Mouse (Mus musculus): ENCODE data around the gene Fbxo36. TPM values are rescaled to one million over a fixed set of nuclear protein-coding genes. Genes with fewer than 3 reads are reported as not detected.
A peak's percentile ranks its signal among the peaks of the same experiment; 100 is the strongest.

Fbxo36 gene
- polyA plus RNA-seq, 1 experiment from 2014 or later: 9.8 TPM

DNA sequence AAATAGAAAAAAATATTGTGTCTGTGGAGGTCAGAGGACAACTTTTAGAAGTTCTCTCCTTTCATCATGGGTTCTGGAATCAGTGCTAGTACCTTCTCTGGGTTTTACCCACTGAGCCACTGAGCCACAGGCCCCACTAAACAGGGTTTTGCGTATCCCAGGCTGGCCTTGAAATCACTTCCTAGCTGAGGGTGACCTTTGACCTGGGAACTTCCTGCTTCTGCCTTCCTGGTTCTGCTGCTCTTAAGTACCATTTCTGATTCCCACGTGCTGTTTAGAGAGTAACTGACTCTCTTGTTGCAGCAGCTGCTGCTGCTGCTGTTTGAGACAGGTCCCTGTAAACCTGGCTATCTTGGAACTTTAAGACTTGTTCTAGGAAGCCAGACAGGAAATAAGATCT is 25.0 kb downstream of the Fbxo36 start:
- no peak overlapping the region for H3K27ac ChIP-seq (replicated peaks)
- no peak overlapping the region for H3K4me3 ChIP-seq
- H3K36me3 ChIP-seq: no peaks in the 10 kb centered on the region
- no peak for DNase-seq (ENCODE audit: low spot score)
- WGBS: 67% methylated on average over 2 of the region's 2 CpGs
- no peaks in the 10 kb centered on the region for H3K4me1 ChIP-seq
- H3K9me3 ChIP-seq (replicated peaks): no peaks in the 10 kb centered on the region
- H3K27me3 ChIP-seq (ENCODE audit: low read depth, poor library complexity, severe bottlenecking): no peaks in the 10 kb centered on the region

DNA sequence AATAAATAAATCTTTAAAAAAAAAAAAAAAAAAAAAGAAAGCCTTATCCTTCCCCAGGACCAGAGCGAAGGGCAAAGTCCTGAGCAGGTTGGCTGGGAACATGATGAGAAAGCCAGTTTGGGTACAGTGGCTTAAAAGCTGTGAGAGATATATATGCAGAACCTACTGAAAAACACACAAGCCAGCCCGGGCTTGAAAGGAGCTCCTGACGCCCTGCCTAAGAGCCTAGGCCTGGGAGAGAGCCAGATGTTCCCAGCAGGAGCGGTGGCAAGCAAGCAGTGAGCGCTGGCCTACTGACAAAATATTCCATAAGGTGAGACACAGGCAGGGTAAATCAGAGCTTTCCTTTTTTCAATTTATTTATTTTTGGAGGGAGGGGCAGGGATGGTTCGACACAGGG is 26.6 kb downstream of the Fbxo36 start:
- no peaks in the 10 kb centered on the region for H3K27me3 ChIP-seq (ENCODE audit: low read depth, poor library complexity, severe bottlenecking)
- H3K36me3 ChIP-seq: no peaks in the 10 kb centered on the region
- 91% methylated on average over 6 of the region's 6 CpGs for WGBS
- no peak overlapping the region for H3K4me3 ChIP-seq
- DNase-seq (ENCODE audit: low spot score): no peak
- H3K4me1 ChIP-seq: no peaks in the 10 kb centered on the region
- H3K27ac ChIP-seq (replicated peaks): no peak overlapping the region
- no peaks in the 10 kb centered on the region for H3K9me3 ChIP-seq (replicated peaks)

- Histone ChIP-seq H3K4me1 (peaks cover 2% of the 10 kb centered on the region), H3K27me3 (ENCODE audit: low read depth, poor library complexity, severe bottlenecking) (no peaks in the 10 kb centered on the region), H3K4me3 (no peak overlapping the region), H3K9me3 (replicated peaks) (no peaks in the 10 kb centered on the region), H3K27ac (replicated peaks) (no peak overlapping the region), H3K36me3 (no peaks in the 10 kb centered on the region)
- DNase-seq (ENCODE audit: low spot score): no peak
- 95% methylated on average over 3 of the region's 3 CpGs for WGBS
Measured at GRCm38 (mm10) chr1:84866706-84867230, 27.1 kb downstream of the Fbxo36 start.

DNA sequence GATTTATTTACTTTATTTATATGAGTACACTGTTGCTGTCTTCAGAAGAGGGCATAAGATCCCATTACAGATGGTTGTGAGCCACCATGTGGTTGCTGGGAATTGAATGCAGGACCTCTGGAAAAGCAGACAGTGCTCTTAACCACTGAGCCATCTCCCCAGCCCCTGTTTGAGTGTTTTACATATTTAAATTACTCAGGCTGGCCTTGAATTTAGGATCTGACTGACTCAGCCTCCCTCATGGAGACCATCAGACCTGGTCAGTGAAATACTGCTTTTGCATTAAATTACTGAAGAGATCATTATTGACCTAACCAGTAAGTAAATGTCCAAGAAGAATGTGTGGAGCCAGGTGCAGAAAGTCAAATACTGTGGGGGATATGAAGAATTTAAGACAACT is 28.7 kb downstream of the Fbxo36 start:
- H3K27ac ChIP-seq (replicated peaks): no peak overlapping the region
- peaks cover 10% of the 10 kb centered on the region for H3K4me1 ChIP-seq
- DNase-seq (ENCODE audit: low spot score): no peak
- no peak overlapping the region for H3K4me3 ChIP-seq
- H3K9me3 ChIP-seq (replicated peaks): no peaks in the 10 kb centered on the region
- no peaks in the 10 kb centered on the region for H3K36me3 ChIP-seq
- no peaks in the 10 kb centered on the region for H3K27me3 ChIP-seq (ENCODE audit: low read depth, poor library complexity, severe bottlenecking)

DNA sequence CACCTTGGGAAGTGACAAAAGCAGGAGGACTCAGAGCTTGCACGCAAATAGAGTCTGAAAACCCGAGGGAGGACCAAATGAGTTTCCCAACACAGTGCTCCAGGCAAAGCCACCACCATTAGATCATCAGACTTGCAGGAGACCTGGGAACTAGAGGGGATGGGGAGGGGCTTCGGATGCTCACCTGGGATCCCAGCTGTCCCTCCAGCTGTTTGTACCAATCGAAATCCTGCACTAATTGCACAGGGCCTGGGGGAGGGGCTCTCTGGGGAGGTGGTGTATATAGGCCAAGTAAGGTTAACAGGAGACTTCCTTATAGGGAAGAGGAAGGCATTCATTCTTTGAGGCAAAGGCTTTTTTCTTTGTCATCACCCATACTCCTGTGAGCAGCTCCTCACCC is 29.2 kb downstream of the Fbxo36 start:
- H3K9me3 ChIP-seq (replicated peaks): no peaks in the 10 kb centered on the region
- H3K4me3 ChIP-seq: no peak overlapping the region
- no peak for DNase-seq (ENCODE audit: low spot score)
- H3K27ac ChIP-seq (replicated peaks): no peak overlapping the region
- peaks cover 10% of the 10 kb centered on the region for H3K4me1 ChIP-seq
- WGBS: 74% methylated on average over 4 of the region's 4 CpGs
- no peaks in the 10 kb centered on the region for H3K27me3 ChIP-seq (ENCODE audit: low read depth, poor library complexity, severe bottlenecking)
- H3K36me3 ChIP-seq: no peaks in the 10 kb centered on the region

GRCm38 (mm10) chr1:84869498-84869897 is 29.9 kb downstream of the Fbxo36 start:
- Histone ChIP-seq H3K27ac (replicated peaks) (0 out of 2 replicates have a peak overlapping the region, but pooled peaks have one; percentile 18), H3K27me3 (ENCODE audit: low read depth, poor library complexity, severe bottlenecking) (no peaks in the 10 kb centered on the region), H3K4me3 (no peak overlapping the region), H3K9me3 (replicated peaks) (no peaks in the 10 kb centered on the region), H3K4me1 (peaks cover 10% of the 10 kb centered on the region), H3K36me3 (no peaks in the 10 kb centered on the region)
- DNase-seq (ENCODE audit: low spot score): no peak
- WGBS: 51% methylated on average over 7 of the region's 7 CpGs

DNA sequence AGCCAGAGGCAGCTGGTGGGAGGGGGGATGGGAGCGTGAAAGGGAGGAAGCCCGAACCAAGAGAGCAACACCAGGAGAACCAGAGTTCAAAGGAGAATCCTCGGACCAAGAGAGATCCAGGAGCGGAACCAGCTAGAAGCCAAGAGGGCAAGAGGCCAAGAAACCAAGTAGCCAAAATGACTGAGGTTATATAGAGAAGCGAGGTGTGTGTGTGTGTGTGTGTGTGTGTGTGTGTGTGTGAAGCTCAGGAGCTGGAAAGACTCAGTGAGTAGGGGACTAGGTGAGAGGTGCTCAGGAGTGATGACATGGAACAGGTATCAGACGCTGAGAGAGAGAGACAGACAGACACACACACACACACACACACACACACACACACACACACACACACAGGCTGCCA is 31.5 kb downstream of the Fbxo36 start:
- DNase-seq (ENCODE audit: low spot score): no peak
- 73% methylated on average over 5 of the region's 6 CpGs for WGBS
- H3K36me3 ChIP-seq: no peaks in the 10 kb centered on the region

DNA sequence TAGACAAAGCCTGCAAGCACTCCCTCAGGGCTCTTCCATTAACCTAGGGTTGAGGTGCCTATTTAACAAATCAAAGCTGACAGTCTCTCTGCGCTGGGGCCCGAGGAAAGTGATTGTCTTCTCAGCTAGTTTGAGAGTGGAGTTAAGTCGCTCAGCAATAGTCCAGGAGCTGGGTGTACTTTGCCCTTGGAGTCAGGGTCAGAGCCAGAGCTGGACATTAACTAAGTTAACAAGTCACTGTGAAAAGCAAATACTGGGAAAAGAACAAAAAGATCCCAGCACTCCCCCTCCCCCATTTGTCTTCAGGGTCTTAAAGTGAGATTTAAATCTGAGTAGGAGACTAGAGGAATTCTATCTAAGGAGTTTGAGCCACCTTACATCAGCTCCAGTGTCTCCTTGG is 32.5 kb downstream of the Fbxo36 start:
- no peak overlapping the region for H3K4me3 ChIP-seq
- no peaks in the 10 kb centered on the region for H3K36me3 ChIP-seq
- H3K9me3 ChIP-seq (replicated peaks): no peaks in the 10 kb centered on the region
- H3K27me3 ChIP-seq (ENCODE audit: low read depth, poor library complexity, severe bottlenecking): no peaks in the 10 kb centered on the region
- no peak overlapping the region; the same call in 1 of the 2 replicates for H3K27ac ChIP-seq (replicated peaks)
- H3K4me1 ChIP-seq: peaks cover 10% of the 10 kb centered on the region
- no peak for DNase-seq (ENCODE audit: low spot score)
- WGBS: 9% methylated on average over 3 of the region's 3 CpGs

More for the DNA sequence above, 31.5 kb downstream of the Fbxo36 start:
- Histone ChIP-seq H3K4me3 (no peak overlapping the region), H3K27ac (replicated peaks) (no peak overlapping the region), H3K27me3 (ENCODE audit: low read depth, poor library complexity, severe bottlenecking) (no peaks in the 10 kb centered on the region), H3K4me1 (peaks cover 10% of the 10 kb centered on the region), H3K9me3 (replicated peaks) (no peaks in the 10 kb centered on the region)

- H3K4me1 ChIP-seq: peaks cover 10% of the 10 kb centered on the region
- H3K9me3 ChIP-seq (replicated peaks): no peaks in the 10 kb centered on the region
- H3K36me3 ChIP-seq: no peaks in the 10 kb centered on the region
- no peak for DNase-seq (ENCODE audit: low spot score)
- no peak overlapping the region for H3K27ac ChIP-seq (replicated peaks)
- WGBS: 71% methylated on average over 4 of the region's 4 CpGs
- no peaks in the 10 kb centered on the region for H3K27me3 ChIP-seq (ENCODE audit: low read depth, poor library complexity, severe bottlenecking)
- H3K4me3 ChIP-seq: no peak overlapping the region
Measured at GRCm38 (mm10) chr1:84872939-84873338, 33.3 kb downstream of the Fbxo36 start.

DNA sequence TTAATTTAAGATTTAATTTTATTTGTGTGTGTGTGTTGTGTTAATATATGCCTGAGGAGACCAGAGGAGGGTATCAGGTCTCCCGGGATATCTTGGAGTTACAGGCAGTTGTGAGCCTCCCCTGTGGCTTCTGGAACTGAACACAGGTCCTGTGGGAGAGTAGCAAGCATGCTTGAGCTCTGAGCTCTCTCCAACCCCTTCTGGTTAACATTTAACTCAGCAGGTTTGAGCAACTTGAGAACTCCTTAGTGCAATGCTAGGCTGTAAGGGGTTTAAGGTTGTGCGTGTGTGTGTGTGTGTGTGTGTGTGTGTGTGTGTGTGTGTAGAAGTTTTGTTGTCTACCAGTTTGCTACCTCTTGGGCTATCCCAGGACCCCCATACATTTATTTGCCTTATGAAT is 37.9 kb downstream of the Fbxo36 start:
- Histone ChIP-seq H3K4me3 (no peak overlapping the region), H3K4me1 (peaks cover 9% of the 10 kb centered on the region), H3K27ac (replicated peaks) (no peak overlapping the region), H3K36me3 (no peaks in the 10 kb centered on the region), H3K27me3 (ENCODE audit: low read depth, poor library complexity, severe bottlenecking) (no peaks in the 10 kb centered on the region), H3K9me3 (replicated peaks) (no peaks in the 10 kb centered on the region)
- no peak for DNase-seq (ENCODE audit: low spot score)
- 82% methylated on average over 2 of the region's 2 CpGs for whole genome bisulfite sequencing

DNA sequence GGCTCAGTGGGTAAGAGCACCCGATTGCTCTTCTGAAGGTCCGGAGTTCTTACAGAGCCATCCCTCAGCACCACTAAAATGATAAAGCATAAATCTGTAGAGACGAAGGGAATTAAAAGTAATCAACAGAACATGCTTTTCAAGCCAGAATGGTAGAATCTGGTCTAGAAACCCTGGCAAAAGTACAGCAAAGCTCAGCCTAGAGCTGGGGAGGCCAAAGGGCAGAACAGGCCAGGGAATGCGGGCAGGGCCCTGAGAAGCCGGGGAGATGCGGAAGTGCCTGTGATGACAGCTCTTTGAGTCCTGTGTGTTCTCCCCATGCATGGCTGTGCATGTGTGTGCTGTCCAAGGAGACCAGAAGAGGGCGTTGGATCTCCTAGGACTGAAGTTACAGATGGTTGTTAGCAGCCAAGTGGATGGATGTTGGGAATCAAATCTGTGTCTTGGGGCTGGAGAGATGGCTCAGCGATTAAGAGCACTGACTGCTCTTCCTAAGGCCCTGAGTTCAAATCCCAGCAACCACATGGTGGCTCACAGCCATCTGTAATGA is 40.0 kb downstream of the Fbxo36 start:
- WGBS: 93% methylated on average over 8 of the region's 8 CpGs

DNA sequence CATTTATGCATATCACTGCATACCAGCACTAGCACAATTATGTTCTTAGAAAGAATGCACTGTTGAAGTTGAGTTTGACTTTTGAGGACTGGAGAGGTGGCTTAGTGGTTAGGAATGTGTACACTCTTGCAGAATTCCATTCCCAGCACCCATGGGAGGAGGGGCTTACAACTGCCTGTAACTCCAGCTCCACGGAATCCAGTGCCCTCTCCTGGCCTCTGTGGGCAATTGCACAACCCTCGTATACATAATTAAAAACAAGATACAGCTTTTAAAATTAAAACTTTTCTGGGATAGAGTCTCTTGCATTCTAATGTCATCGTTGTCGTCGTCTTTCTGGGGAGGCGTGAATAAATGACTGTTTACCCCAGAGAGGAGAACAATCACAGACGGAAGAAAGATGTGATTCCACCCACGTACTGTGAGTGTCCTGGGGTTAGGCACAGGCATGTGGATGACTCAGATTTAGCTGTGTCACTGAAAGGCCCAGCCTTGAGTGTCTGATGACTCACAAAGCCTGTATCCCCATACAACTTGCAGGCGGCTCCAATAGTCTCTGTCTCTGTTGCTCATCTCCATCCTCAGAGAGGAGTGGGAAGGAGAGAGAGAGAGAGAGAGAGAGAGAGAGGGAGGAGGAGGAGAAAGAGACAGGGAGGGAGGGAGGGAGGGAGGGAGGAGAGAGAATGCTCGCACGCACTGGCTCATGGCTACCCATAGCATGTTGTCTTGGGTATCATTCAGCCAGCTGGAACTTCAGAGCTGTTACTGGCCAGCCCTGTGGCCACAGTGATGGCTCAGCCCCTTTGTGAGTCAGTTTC is 41.8 kb downstream of the Fbxo36 start:
- Histone ChIP-seq H3K4me3 (no peak overlapping the region), H3K9me3 (replicated peaks) (no peaks in the 10 kb centered on the region), H3K36me3 (no peaks in the 10 kb centered on the region), H3K27ac (replicated peaks) (0 out of 2 replicates have a peak overlapping the region, but pooled peaks have one; percentile 46), H3K4me1 (peaks cover 9% of the 10 kb centered on the region), H3K27me3 (ENCODE audit: low read depth, poor library complexity, severe bottlenecking) (no peaks in the 10 kb centered on the region)
- 65% methylated on average over 11 of the region's 11 CpGs for WGBS
- no peak for DNase-seq (ENCODE audit: low spot score)

More for the DNA sequence above, 40.0 kb downstream of the Fbxo36 start:
- H3K27ac ChIP-seq (replicated peaks): no peak overlapping the region
- H3K9me3 ChIP-seq (replicated peaks): no peaks in the 10 kb centered on the region
- H3K27me3 ChIP-seq (ENCODE audit: low read depth, poor library complexity, severe bottlenecking): no peaks in the 10 kb centered on the region
- H3K36me3 ChIP-seq: no peaks in the 10 kb centered on the region
- no peak for DNase-seq (ENCODE audit: low spot score)
- H3K4me3 ChIP-seq: no peak overlapping the region
- peaks cover 9% of the 10 kb centered on the region for H3K4me1 ChIP-seq

- H3K36me3 ChIP-seq: no peaks in the 10 kb centered on the region
- WGBS: 28% methylated on average over 2 of the region's 2 CpGs
- H3K9me3 ChIP-seq (replicated peaks): no peaks in the 10 kb centered on the region
- no peaks in the 10 kb centered on the region for H3K27me3 ChIP-seq (ENCODE audit: low read depth, poor library complexity, severe bottlenecking)
- H3K4me1 ChIP-seq: peaks cover 9% of the 10 kb centered on the region
- H3K27ac ChIP-seq (replicated peaks): 0 out of 2 replicates have a peak overlapping the region, but pooled peaks have one; percentile 46
- DNase-seq (ENCODE audit: low spot score): no peak
- H3K4me3 ChIP-seq: no peak overlapping the region
Measured at GRCm38 (mm10) chr1:84882066-84882532, 42.5 kb downstream of the Fbxo36 start.

Data from midbrain, embryonic 10.5 days (tissue).